Mouse (Mus musculus) embryonic fibroblast, embryonic 13.5 days (primary cell): ENCODE measurements around the gene Hnrnpul1.

Experiments used
- CTCF ChIP-seq: IDR thresholded peaks from 2 replicates; pipeline ENCODE4 v1.5.1; 2011; ENCODE audit warnings: mild to moderate bottlenecking, control low read depth, low read length, moderate library complexity, borderline replicate concordance; ENCODE audit not compliant: insufficient read depth
- POLR2A ChIP-seq: IDR thresholded peaks from 2 replicates; pipeline ENCODE4 v1.6.1; 2011; ENCODE audit warnings: low read depth, mild to moderate bottlenecking, control low read depth, low read length, moderate library complexity

DNA sequence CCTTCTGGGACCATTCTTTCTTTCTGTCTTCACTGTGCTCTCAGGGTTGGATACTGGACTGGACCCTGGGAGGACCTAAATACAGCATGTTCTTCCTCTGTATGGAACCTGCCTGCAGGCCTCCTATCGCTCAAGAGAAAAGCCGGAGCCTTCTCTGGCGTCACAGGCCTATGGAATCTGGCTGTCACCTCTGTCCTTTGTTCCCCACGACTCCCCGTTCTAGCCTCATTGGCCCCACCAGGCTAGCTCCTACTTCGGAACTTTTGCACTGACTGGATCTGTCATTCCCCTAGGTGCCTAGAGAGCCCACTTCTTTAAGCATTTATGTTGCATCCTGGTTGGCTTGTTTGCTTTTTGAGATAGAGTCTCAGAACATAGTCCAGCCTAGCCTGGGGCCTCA lies 69.9 kb downstream of the Hnrnpul1 start:
- TF ChIP-seq CTCF (no peak), POLR2A (no peak)
